Mouse (Mus musculus) MEL (cell line): ENCODE measurements at regions not wholly inside any gene's neighbourhood (a gene's known extent, or its start where the extent isn't known, plus 50 kb on each side); places are given as distances from the start of the nearest gene placed in this dataset.

Experiments used
- DNase-seq: peaks from one replicate; pipeline ENCODE4 v3.0.0; 2011; ENCODE audit warnings: low read depth, low spot score
- H3K27ac ChIP-seq: 2 replicates; pipeline ENCODE4 v1.5.1; 2012; ENCODE audit warnings: low read depth, mild to moderate bottlenecking, control low read depth, low read length, moderate library complexity; ENCODE audit not compliant: control insufficient read depth
- H3K27me3 ChIP-seq, 2 experiments: fragments of 150-350 bp in 1 of 2; sonication (generic) in 1 of 2; 2 replicates each; pipeline ENCODE4 v1.6.1; 2012; ENCODE audit warnings: low read length in 2 of 2, mild to moderate bottlenecking in 2 of 2, improper control_type of control experiment in 1 of 2, moderate library complexity in 1 of 2; ENCODE audit not compliant: insufficient read depth in 2 of 2, control insufficient read depth in 1 of 2
- H3K36me3 ChIP-seq, 2 experiments: 2 replicates each; pipeline ENCODE4 v1.6.1; 2012 to 2014; ENCODE audit warnings: low read length in 2 of 2, improper control_type of control experiment in 1 of 2, inconsistent platforms in 1 of 2, mild to moderate bottlenecking in 1 of 2; ENCODE audit not compliant: insufficient read depth in 2 of 2, control insufficient read depth in 1 of 2
- H3K4me1 ChIP-seq, 2 experiments: fragments of 150-350 bp in 1 of 2; sonication (generic) in 1 of 2; 2 replicates each; pipeline ENCODE4 v1.6.1; 2012; ENCODE audit warnings: low read length in 2 of 2, improper control_type of control experiment in 1 of 2, mild to moderate bottlenecking in 1 of 2; ENCODE audit not compliant: insufficient read depth in 2 of 2, control insufficient read depth in 1 of 2
- H3K4me3 ChIP-seq, 2 experiments: fragments of 150-350 bp in 1 of 2; sonication (generic) in 1 of 2; 2 replicates each; pipeline ENCODE4 v1.5.1; 2012; ENCODE audit warnings: low read depth in 2 of 2, low read length in 2 of 2, mild to moderate bottlenecking in 2 of 2, moderate library complexity in 2 of 2, control low read depth in 1 of 2, improper control_type of control experiment in 1 of 2; ENCODE audit not compliant: control insufficient read depth in 1 of 2, insufficient read depth in 1 of 2
- H3K79me2 ChIP-seq: 2 replicates; pipeline ENCODE4 v1.6.1; 2012; ENCODE audit warnings: mild to moderate bottlenecking, low read length, moderate library complexity; ENCODE audit not compliant: control insufficient read depth, poor library complexity, insufficient read depth
- H3K9ac ChIP-seq: 2 replicates; pipeline ENCODE4 v1.6.1; 2012; ENCODE audit warnings: low read depth, mild to moderate bottlenecking, control low read depth, low read length, moderate library complexity; ENCODE audit not compliant: control insufficient read depth, poor library complexity, severe bottlenecking
- H3K9me3 ChIP-seq: fragments of 150-350 bp; sonication (generic); replicated peaks from 2 replicates; pipeline ENCODE4 v1.6.1; 2012; ENCODE audit warnings: mild to moderate bottlenecking, low read length, improper control_type of control experiment, moderate library complexity; ENCODE audit not compliant: insufficient read depth
- BHLHE40 ChIP-seq: IDR thresholded peaks from 2 replicates; pipeline ENCODE4 v1.6.1; 2012; ENCODE audit warnings: low read depth, mild to moderate bottlenecking, inconsistent platforms, low read length, improper control_type of control experiment, borderline replicate concordance
- CHD1 ChIP-seq: IDR thresholded peaks from 2 replicates; pipeline ENCODE4 v1.6.1; 2012; ENCODE audit warnings: low read depth, mild to moderate bottlenecking, inconsistent platforms, low read length, improper control_type of control experiment
- CHD2 ChIP-seq: IDR thresholded peaks from 2 replicates; pipeline ENCODE4 v1.6.1; 2011; ENCODE audit warnings: low read length, improper control_type of control experiment
- CTCF ChIP-seq, 3 experiments: IDR thresholded peaks in 2 of 3; conservative IDR thresholded peaks in 1 of 3; 2 replicates each; pipeline ENCODE4 v1.5.1; 2011 to 2012; ENCODE audit warnings: low read length in 3 of 3, low read depth in 2 of 3, mild to moderate bottlenecking in 2 of 3, improper control_type of control experiment in 1 of 3, inconsistent platforms in 1 of 3, mixed read lengths in 1 of 3, moderate library complexity in 1 of 3; ENCODE audit not compliant: control insufficient read depth in 1 of 3, insufficient read depth in 1 of 3, poor library complexity in 1 of 3, severe bottlenecking in 1 of 3
- E2F4 ChIP-seq: IDR thresholded peaks from 2 replicates; pipeline ENCODE4 v1.6.1; 2011; ENCODE audit warnings: low read depth, low read length, improper control_type of control experiment, borderline replicate concordance
- ELF1 ChIP-seq: IDR thresholded peaks from 2 replicates; pipeline ENCODE4 v1.6.1; 2014; ENCODE audit warnings: low read depth, mild to moderate bottlenecking, inconsistent platforms, low read length, improper control_type of control experiment, moderate library complexity
- GABPA ChIP-seq: IDR thresholded peaks from 2 replicates; pipeline ENCODE4 v1.6.1; 2012; ENCODE audit warnings: low read depth, mild to moderate bottlenecking, inconsistent platforms, low read length, improper control_type of control experiment, moderate library complexity
- GATA1 ChIP-seq: IDR thresholded peaks from 2 replicates; pipeline ENCODE4 v1.6.1; 2011; ENCODE audit warnings: low read depth, low read length, improper control_type of control experiment
- HCFC1 ChIP-seq: IDR thresholded peaks from 2 replicates; pipeline ENCODE4 v1.6.1; 2012; ENCODE audit warnings: low read depth, mild to moderate bottlenecking, inconsistent platforms, low read length, improper control_type of control experiment, moderate library complexity
- KAT2A ChIP-seq: conservative IDR thresholded peaks from 2 replicates; pipeline ENCODE4 v1.6.1; 2012; ENCODE audit warnings: low read depth, low read length, improper control_type of control experiment, inconsistent platforms
- MAFK ChIP-seq: IDR thresholded peaks from 2 replicates; pipeline ENCODE4 v1.6.1; 2011; ENCODE audit warnings: low read depth, mild to moderate bottlenecking, low read length, improper control_type of control experiment, borderline replicate concordance
- MAX ChIP-seq: IDR thresholded peaks from 2 replicates; pipeline ENCODE4 v1.6.1; 2011; ENCODE audit warnings: low read length, improper control_type of control experiment
- MAZ ChIP-seq: IDR thresholded peaks from 2 replicates; pipeline ENCODE4 v1.6.1; 2012; ENCODE audit warnings: low read depth, mild to moderate bottlenecking, inconsistent platforms, low read length, improper control_type of control experiment
- NELFE ChIP-seq: IDR thresholded peaks from 2 replicates; pipeline ENCODE4 v1.6.1; 2011; ENCODE audit warnings: low read depth, low read length, improper control_type of control experiment
- NRF1 ChIP-seq: IDR thresholded peaks from 2 replicates; pipeline ENCODE4 v1.6.1; 2014; ENCODE audit warnings: low read depth, mild to moderate bottlenecking, inconsistent platforms, low read length, improper control_type of control experiment, moderate library complexity; ENCODE audit not compliant: poor library complexity, insufficient read depth, severe bottlenecking
- POLR2A ChIP-seq, 2 experiments: IDR thresholded peaks; 2 replicates each; pipeline ENCODE4 v1.6.1; 2011 to 2012; ENCODE audit warnings: low read length in 2 of 2, mild to moderate bottlenecking in 2 of 2, control low read depth in 1 of 2, improper control_type of control experiment in 1 of 2, low read depth in 1 of 2, moderate library complexity in 1 of 2; ENCODE audit not compliant: control insufficient read depth in 1 of 2, insufficient read depth in 1 of 2, poor library complexity in 1 of 2
- POLR2AphosphoS2 ChIP-seq: IDR thresholded peaks from 2 replicates; pipeline ENCODE4 v1.6.1; 2011; ENCODE audit warnings: low read length, improper control_type of control experiment
- RAD21 ChIP-seq: IDR thresholded peaks from 2 replicates; pipeline ENCODE4 v1.6.1; 2011; ENCODE audit warnings: mild to moderate bottlenecking, low read depth, low read length, improper control_type of control experiment
- SIN3A ChIP-seq: IDR thresholded peaks from 2 replicates; pipeline ENCODE4 v1.6.1; 2012; ENCODE audit warnings: low read length, improper control_type of control experiment, inconsistent platforms
- ZMIZ1 ChIP-seq: IDR thresholded peaks from 2 replicates; pipeline ENCODE4 v1.6.1; 2012; ENCODE audit warnings: low read depth, mild to moderate bottlenecking, inconsistent platforms, low read length, improper control_type of control experiment, moderate library complexity

DNA sequence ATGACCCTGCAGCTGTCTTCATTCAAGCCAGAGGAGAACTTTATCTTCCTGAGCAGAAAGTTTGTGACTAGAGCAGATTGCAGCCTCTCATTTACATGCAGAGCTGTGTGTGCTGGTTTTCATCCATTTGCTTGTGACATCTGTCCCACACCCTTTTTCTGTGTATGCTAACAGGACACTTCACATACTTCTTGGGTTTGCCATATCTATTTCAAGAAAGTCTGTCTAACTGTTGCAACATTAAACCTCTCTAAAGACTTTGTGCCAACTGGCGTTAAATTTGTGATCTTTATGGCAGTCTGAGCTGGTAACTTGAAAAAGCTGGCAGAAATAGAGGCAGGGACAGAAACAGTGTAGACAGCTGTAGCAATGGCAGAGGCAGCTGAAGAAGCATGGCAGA is 685.0 kb downstream of the Zfp619 start:
- Histone ChIP-seq H3K27ac (no peak overlapping the region), H3K27me3 (no peaks in the 10 kb centered on the region), H3K79me2 (no peaks in the 10 kb centered on the region), H3K4me3 (no peak overlapping the region), H3K9me3 (no peaks in the 10 kb centered on the region)
- no peak for DNase-seq
- TF ChIP-seq POLR2A (IDR thresholded peaks at IDR 0.05; ENCODE audit: control insufficient read depth in 1 of 2, insufficient read depth in 1 of 2, low read depth in 1 of 2, low read length in 2 of 2, poor library complexity in 1 of 2) (no peak), CTCF (IDR thresholded peaks at IDR 0.05 in 2 of 3, conservative IDR thresholded peaks at IDR 0.05 in 1 of 3; ENCODE audit: control insufficient read depth in 1 of 3, insufficient read depth in 1 of 3, low read depth in 2 of 3, low read length in 3 of 3, poor library complexity in 1 of 3, severe bottlenecking in 1 of 3) (no peak), MAX (no peak), CHD1 (no peak), GABPA (no peak)
- TF ChIP-seq, all 39 proteins: peak for 0
- Histone ChIP-seq H3K36me3 (no peaks in the 10 kb centered on the region), H3K9ac (no peak overlapping the region), H3K4me1 (no peaks in the 10 kb centered on the region)

DNA sequence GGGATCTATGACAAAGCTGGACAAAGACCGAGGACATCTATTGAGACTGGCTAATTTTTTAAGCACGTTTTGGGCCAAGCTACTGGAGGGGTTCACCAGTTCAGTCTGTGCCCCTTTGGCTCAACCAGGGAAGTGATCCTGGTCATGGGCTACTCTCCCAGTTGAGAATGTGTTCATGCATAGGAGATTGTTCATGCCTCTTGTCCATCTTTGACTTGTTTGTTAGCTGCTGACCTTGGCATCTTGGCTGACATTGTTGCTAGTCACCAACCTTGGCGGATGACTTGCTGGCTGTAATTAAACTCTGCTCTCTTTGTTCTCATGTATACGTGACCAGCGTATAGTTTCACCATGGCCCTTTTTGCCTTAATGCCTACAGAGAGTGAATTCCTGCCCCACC is 686.2 kb upstream of the Vstm2b start:
- H3K79me2 ChIP-seq: no peaks in the 10 kb centered on the region
- H3K9me3 ChIP-seq: no peaks in the 10 kb centered on the region
- H3K27me3 ChIP-seq: no peaks in the 10 kb centered on the region
- H3K36me3 ChIP-seq: no peaks in the 10 kb centered on the region
- no peak for TF ChIP-seq CHD2
- no peak for TF ChIP-seq KAT2A
- no peaks in the 10 kb centered on the region for H3K4me1 ChIP-seq
- no peak for DNase-seq
- no peak overlapping the region for H3K27ac ChIP-seq
- H3K9ac ChIP-seq: no peak overlapping the region
- H3K4me3 ChIP-seq: no peak overlapping the region

DNA sequence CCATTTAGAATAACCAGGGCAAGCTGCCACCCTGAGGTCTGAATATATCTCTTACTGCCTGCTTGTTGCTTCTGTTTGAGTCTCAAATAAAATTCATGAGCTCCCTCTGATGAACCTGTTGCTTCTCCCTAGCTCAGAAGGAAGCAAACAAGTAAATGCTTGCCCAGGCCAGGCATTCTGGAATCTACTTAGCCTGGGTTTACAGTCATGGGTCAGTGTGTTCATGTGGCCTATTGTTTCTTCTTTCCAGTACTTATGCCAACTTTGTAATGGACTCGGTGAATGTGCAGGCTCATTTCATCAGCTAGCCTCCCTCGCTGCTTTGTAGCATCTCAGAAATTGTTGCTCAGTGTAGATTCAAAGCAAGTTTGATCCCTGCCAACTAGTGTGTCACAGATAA is 685.6 kb upstream of the Vstm2b start:
- no peaks in the 10 kb centered on the region for H3K4me1 ChIP-seq
- TF ChIP-seq POLR2AphosphoS2: no peak
- no peak for TF ChIP-seq GATA1
- TF ChIP-seq CHD1: no peak
- no peak for TF ChIP-seq MAX
- TF ChIP-seq HCFC1: no peak
- TF ChIP-seq MAFK: no peak
- no peak for TF ChIP-seq NELFE
- TF ChIP-seq ELF1: no peak
- TF ChIP-seq MAZ: no peak
- TF ChIP-seq KAT2A: no peak
- TF ChIP-seq NRF1: no peak
- TF ChIP-seq ZMIZ1: no peak
- TF ChIP-seq GABPA: no peak
- no peak for TF ChIP-seq BHLHE40
- TF ChIP-seq E2F4: no peak
- no peak for TF ChIP-seq SIN3A
- TF ChIP-seq POLR2A (IDR thresholded peaks at IDR 0.05; ENCODE audit: control insufficient read depth in 1 of 2, insufficient read depth in 1 of 2, low read depth in 1 of 2, low read length in 2 of 2, poor library complexity in 1 of 2): no peak
- no peak for TF ChIP-seq RAD21
- TF ChIP-seq, all 39 proteins: peak for 0
- DNase-seq: no peak
- Histone ChIP-seq H3K9me3 (no peaks in the 10 kb centered on the region), H3K27ac (no peak overlapping the region), H3K79me2 (no peaks in the 10 kb centered on the region), H3K4me3 (no peak overlapping the region), H3K36me3 (no peaks in the 10 kb centered on the region), H3K27me3 (no peaks in the 10 kb centered on the region), H3K9ac (no peak overlapping the region)
